Mouse (Mus musculus) c-Kit-positive CD71-negative TER-119-negative erythroid progenitor cells, embryonic 14.5 days (primary cell): Measurements from ENCODE around the gene Elmod1.
"Not testable (repeated sequence)": the region's sequence is repeated elsewhere in the genome, so short reads cannot be mapped to it uniquely, and the experiment has no call there.

Source experiments
- DNase-seq: peaks from one replicate; pipeline ENCODE4 v3.0.0-alpha.2; 2013; ENCODE audit warnings: low read depth

Gene Elmod1

DNA sequence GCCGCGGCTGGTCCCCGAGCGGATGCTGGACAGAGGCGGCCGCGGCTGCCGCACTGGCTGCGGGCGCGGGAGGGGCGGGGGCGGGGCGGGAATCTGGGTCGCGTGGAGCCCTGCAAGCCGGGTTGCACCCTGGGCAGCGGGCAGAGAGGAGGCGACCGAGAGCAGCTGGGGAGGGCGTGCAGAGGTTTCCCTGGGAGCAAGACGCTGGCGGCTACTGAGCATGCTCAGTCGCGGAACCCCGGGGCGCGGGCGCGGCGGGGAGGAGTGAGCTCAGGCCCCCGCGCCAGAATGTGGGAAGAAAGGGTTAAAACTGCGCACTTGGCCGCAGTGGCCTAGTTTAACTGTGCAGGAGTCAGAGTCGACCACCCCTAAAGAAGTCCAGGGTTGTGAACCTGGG is at the start of gene Elmod1:
Gene Elmod1 (minus strand): TSS at position 180 of the 397 bp plus-strand sequence.
- no peak for DNase-seq

GRCm38 (mm10) chr9:54022795-54023194 is 47.7 kb upstream of the Elmod1 start:
- peak; percentile 10 for DNase-seq

GRCm38 (mm10) chr9:53994528-53994927 is 19.4 kb upstream of the Elmod1 start:
- no peak for DNase-seq

- not testable (repeated sequence) for DNase-seq
Measured at GRCm38 (mm10) chr9:53992567-53992966, 17.5 kb upstream of the Elmod1 start.

- DNase-seq = peak; percentile 23
Measured at GRCm38 (mm10) chr9:53990921-53991320, 15.8 kb upstream of the Elmod1 start.

DNA sequence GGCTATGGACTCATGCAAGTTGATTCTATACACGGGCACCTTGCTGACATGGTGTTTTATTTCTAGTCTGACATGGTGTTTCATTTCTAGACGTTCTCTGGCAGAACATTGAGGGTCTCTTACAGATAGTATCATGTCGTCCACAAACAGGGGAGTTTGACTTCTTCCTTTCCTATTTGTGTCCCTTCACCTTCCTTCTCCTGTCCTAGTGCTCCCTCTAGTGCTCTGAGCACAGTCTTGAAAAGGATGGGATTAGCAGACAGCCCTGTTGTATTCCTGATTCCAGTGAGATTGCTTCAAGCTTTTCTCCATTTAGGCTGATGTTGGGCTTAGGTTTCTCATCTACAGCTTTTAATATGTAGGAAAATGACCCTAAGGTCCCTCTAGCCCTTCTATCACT is 11.9 kb upstream of the Elmod1 start:
- DNase-seq = no peak

GRCm38 (mm10) chr9:53984868-53985267 is 9.8 kb upstream of the Elmod1 start:
- DNase-seq = peak; percentile 17

- DNase-seq = no peak
Measured at GRCm38 (mm10) chr9:53974328-53975121, 576 bp downstream of the Elmod1 start.

- no peak for DNase-seq
Measured at GRCm38 (mm10) chr9:53973929-53974327, 1.2 kb downstream of the Elmod1 start.

DNA sequence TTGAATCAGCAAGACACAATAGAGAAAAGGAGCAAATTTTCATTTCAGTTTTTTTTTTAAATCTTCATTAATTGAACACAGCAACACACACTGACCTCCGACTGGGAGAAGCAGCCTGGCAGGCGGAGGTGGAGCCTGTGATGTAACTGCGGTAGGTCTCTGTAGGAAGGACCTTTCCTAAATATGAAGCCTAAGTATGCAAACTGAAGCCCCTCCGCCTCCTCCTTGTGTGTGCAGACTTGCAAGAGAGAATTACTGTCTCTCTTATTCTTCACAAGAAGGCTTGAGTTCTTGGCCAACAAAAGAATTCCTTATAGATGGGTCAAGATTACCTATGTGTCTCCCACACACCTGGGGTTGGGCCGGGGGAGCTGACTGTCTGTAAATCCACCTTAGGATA is 1.9 kb downstream of the Elmod1 start:
- no peak for DNase-seq

DNA sequence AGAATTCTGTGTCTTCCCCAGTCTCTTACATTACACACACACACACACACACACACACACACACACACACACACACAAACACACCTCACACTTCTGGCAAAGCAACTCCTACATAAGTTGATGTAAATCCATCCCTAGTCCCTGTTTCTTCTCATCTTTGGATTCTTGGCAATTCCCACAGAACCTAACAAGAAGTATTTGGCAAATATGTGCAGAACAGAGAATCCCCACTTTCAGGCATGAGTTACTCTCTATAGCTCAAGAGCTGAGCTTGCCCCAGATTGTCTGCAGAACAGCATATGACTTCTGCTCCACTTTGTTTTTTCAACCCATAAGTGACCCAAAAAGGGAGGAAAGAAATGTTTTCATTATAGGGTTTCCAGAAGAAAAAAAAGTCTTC is 2.7 kb downstream of the Elmod1 start:
- DNase-seq = no peak

GRCm38 (mm10) chr9:53967610-53968368 is 7.3 kb downstream of the Elmod1 start:
- DNase-seq = no peak

- no peak for DNase-seq
Measured at GRCm38 (mm10) chr9:53957021-53957420, 18.1 kb downstream of the Elmod1 start.

GRCm38 (mm10) chr9:53954853-53955252 is 20.2 kb downstream of the Elmod1 start:
- DNase-seq = no peak

- DNase-seq = no peak
Measured at GRCm38 (mm10) chr9:53947463-53947862, 27.6 kb downstream of the Elmod1 start.

- no peak for DNase-seq
Measured at GRCm38 (mm10) chr9:53938555-53938954, 36.5 kb downstream of the Elmod1 start.

DNA sequence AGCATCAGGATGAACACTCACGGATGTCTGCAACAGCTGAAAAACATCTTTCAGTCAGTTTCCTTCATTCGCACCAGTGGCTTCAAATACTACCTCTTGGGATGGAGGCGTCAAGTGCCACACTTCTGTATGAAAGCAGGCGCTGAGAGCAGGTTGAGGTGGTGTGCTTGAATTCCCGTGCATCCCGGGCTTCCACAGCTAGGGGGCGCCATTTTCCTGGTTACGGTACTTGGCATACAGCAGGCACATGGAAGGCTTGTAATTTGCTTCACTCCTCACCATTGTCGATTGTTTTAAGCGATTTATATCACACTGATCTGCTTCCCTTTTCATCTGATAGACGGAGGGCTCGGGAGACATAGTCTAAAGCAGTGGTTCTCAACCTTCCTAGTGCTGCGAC is 40.9 kb downstream of the Elmod1 start:
- DNase-seq = peak; percentile 3

GRCm38 (mm10) chr9:53933375-53933774 is 41.7 kb downstream of the Elmod1 start:
- DNase-seq = no peak

- no peak for DNase-seq
Measured at GRCm38 (mm10) chr9:53930906-53931305, 44.2 kb downstream of the Elmod1 start.

- no peak for DNase-seq
Measured at GRCm38 (mm10) chr9:53921061-53921460, 54.0 kb downstream of the Elmod1 start.

- DNase-seq = no peak
Measured at GRCm38 (mm10) chr9:53915929-53916721, 59.0 kb downstream of the Elmod1 start.

DNA sequence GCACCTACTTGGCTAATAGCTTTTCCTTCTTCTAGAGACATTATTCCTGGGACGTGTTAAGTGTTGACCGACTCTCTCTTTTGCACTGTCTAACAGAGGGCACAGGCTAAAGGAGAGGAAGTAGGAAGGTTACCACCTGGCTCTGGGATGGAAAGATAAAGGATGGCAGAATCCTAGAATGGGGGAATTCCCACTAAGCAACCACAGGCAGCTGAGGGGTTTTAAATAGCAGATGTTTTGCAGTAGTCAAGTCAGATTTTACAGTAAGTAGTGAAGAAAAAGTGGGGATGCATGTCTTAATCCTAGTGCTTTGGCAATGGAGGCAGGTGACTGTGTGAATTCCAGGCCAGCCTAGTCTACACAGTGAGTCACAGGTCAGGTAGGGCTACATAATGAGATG is 64.3 kb downstream of the Elmod1 start:
- DNase-seq = no peak

DNA sequence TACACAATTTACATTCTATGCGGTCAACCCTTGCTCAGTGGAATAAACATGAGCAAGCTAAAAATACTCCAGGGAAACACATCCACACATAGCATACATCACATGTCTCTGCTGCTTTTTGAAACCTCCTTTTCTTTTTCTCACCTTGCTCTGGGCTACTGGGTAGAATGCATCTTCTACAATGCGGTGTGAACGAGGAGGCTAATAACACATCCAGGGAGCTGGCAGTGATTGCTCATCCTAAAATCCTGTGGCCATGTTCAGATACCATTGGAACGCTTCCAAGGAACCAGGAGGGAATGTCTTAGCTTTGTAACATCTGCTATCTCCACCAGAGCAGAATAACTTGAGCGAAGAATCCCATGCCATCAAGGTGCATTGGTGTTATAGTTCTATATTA is 64.8 kb downstream of the Elmod1 start:
- DNase-seq = no peak
